Mouse (Mus musculus): ENCODE measurements around the gene Ece1. TPM values are rescaled to one million over a fixed set of nuclear protein-coding genes. Genes with fewer than 3 reads are reported as not detected.

Ece1 gene
- total and polyA plus RNA-seq, 3 experiments: under 0.01 to 0.02 TPM; not detected in 1

GRCm38 (mm10) chr4:137909471-137909870 is 47.4 kb downstream of the Ece1 start:
- TF ChIP-seq POLR2AphosphoS5 (IDR thresholded peaks at IDR 0.05; ENCODE audit: insufficient replicate concordance, low read depth, low read length): no peak
- TF ChIP-seq CTCF (IDR thresholded peaks at IDR 0.05; ENCODE audit: low read depth, low read length): no peak
- no peak for TF ChIP-seq GATA2 (IDR thresholded peaks at IDR 0.05; ENCODE audit: borderline replicate concordance, low read depth, low read length)
- no peak for TF ChIP-seq TAL1 (conservative IDR thresholded peaks at IDR 0.05; ENCODE audit: low read depth, low read length)
- TF ChIP-seq GATA1 (IDR thresholded peaks at IDR 0.05; ENCODE audit: borderline replicate concordance, low read length): no peak
- DNase-seq (ENCODE audit: low spot score) (no peak), ATAC-seq (ENCODE audit: extremely low read depth, insufficient number of reproducible peaks, low FRiP score, poor library complexity, severe bottlenecking) (no peak)
- Histone ChIP-seq H3K4me3 (ENCODE audit: low read depth, low read length) (no peak overlapping the region), H3K9me3 (replicated peaks) (peaks cover 5% of the 10 kb centered on the region; the same call in 1 of the 2 replicates), H3K36me3 (replicated peaks) (no peaks in the 10 kb centered on the region), H3K4me1 (ENCODE audit: insufficient read depth, low read depth, low read length) (no peaks in the 10 kb centered on the region), H3K27me3 (ENCODE audit: insufficient read depth, low read length) (peaks cover 2% of the 10 kb centered on the region; the same call in 1 of the 2 replicates)

DNA sequence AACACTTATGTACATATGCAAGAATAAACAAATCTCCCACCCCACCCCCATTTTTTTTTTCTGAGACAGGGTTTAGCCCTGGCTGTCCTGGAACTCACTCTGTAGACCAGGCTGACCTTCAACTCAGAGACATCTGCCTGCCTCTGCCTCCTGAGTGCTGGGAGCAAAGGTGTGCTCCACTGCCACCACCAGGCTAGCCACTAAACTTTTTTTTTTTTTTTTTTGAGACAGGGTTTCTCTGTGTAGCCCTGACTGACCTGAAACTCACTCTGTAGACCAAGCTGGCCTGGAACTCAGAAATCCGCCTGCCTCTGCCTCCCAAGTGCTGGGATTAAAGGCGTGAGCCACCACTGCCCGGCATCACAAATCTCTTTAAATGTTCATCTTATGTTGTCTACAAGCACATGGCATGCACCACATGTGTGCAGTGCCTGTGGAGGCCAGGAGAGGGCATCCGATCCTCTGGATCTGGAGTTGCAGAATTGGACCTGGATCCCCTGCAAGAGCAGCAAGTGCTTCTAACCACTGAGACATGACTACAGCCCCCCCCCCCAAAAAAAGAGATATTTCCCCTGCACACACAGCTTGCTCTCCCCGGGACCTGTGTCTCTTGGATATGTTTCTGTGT is 48.5 kb downstream of the Ece1 start:
- no peak for ATAC-seq (ENCODE audit: extremely low read depth, insufficient number of reproducible peaks, low FRiP score, poor library complexity, severe bottlenecking)
- H3K27me3 ChIP-seq (ENCODE audit: insufficient read depth, low read length): peaks cover 2% of the 10 kb centered on the region; the same call in 1 of the 2 replicates
- H3K9me3 ChIP-seq (replicated peaks): peaks cover 5% of the 10 kb centered on the region; the same call in 1 of the 2 replicates
- no peaks in the 10 kb centered on the region for H3K4me1 ChIP-seq (ENCODE audit: insufficient read depth, low read depth, low read length)
- DNase-seq (ENCODE audit: low spot score): no peak
- no peak overlapping the region for H3K4me3 ChIP-seq (ENCODE audit: low read depth, low read length)
- H3K36me3 ChIP-seq (replicated peaks): no peaks in the 10 kb centered on the region
- TF ChIP-seq CTCF (IDR thresholded peaks at IDR 0.05; ENCODE audit: low read depth, low read length): no peak
- no peak for TF ChIP-seq GATA1 (IDR thresholded peaks at IDR 0.05; ENCODE audit: borderline replicate concordance, low read length)
- no peak for TF ChIP-seq GATA2 (IDR thresholded peaks at IDR 0.05; ENCODE audit: borderline replicate concordance, low read depth, low read length)
- TF ChIP-seq POLR2AphosphoS5 (IDR thresholded peaks at IDR 0.05; ENCODE audit: insufficient replicate concordance, low read depth, low read length): no peak
- no peak for TF ChIP-seq TAL1 (conservative IDR thresholded peaks at IDR 0.05; ENCODE audit: low read depth, low read length)

DNA sequence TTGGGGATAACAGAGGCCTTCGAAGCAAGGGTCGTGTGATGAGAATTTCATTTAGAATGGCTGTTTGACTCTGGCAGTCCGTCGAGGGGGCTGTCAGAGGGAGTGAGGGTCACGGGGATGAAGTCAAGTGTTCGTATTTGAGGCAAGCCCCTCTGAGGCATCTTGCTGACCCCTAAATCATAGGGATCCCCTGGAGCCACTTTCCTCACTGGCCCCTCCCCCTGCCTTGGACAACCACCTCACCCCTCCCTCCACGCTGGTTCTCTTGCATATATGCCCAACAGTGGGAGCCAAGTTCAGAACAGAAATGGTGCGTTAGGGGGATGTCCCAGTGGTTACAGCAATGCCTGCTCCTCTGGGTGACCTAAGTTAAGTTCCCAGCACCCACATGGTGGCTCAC is 49.6 kb downstream of the Ece1 start:
- no peak for ATAC-seq (ENCODE audit: extremely low read depth, insufficient number of reproducible peaks, low FRiP score, poor library complexity, severe bottlenecking)
- no peaks in the 10 kb centered on the region for H3K36me3 ChIP-seq (replicated peaks)
- peaks cover 2% of the 10 kb centered on the region; the same call in 1 of the 2 replicates for H3K27me3 ChIP-seq (ENCODE audit: insufficient read depth, low read length)
- no peak for DNase-seq (ENCODE audit: low spot score)
- H3K4me1 ChIP-seq (ENCODE audit: insufficient read depth, low read depth, low read length): no peaks in the 10 kb centered on the region
- peaks cover 5% of the 10 kb centered on the region; the same call in 1 of the 2 replicates for H3K9me3 ChIP-seq (replicated peaks)
- no peak overlapping the region for H3K4me3 ChIP-seq (ENCODE audit: low read depth, low read length)
- no peak for TF ChIP-seq GATA1 (IDR thresholded peaks at IDR 0.05; ENCODE audit: borderline replicate concordance, low read length)
- TF ChIP-seq GATA2 (IDR thresholded peaks at IDR 0.05; ENCODE audit: borderline replicate concordance, low read depth, low read length): no peak
- no peak for TF ChIP-seq TAL1 (conservative IDR thresholded peaks at IDR 0.05; ENCODE audit: low read depth, low read length)
- TF ChIP-seq CTCF (IDR thresholded peaks at IDR 0.05; ENCODE audit: low read depth, low read length): no peak
- TF ChIP-seq POLR2AphosphoS5 (IDR thresholded peaks at IDR 0.05; ENCODE audit: insufficient replicate concordance, low read depth, low read length): no peak

DNA sequence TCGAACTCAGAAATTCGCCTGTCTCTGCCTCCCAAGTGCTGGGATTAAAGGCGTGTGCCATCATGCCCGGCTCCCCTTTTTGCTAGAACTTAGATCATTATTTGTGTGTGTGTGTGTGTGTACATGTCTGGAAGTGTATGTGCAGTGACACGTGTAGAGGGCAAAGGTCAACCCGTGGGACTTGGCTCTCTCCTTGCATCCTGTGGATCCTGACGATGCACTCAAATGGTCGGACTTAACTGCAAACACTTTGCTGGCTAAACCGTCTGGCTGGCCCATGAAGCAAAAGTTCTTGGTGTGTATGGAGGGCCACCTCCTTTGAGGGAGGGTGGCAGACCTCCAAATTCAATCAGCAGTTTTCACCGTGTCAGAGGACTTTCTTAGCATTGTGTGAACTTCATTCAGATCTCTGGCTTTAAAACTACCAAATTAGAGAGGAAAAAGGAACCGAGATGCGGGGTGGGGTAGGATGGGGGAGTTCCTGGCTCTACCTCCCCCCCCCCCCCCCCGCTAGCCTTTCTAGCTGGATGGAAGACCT is 50.8 kb downstream of the Ece1 start:
- peaks cover 5% of the 10 kb centered on the region; the same call in 1 of the 2 replicates for H3K27me3 ChIP-seq (ENCODE audit: insufficient read depth, low read length)
- H3K4me3 ChIP-seq (ENCODE audit: low read depth, low read length): no peak overlapping the region
- ATAC-seq (ENCODE audit: extremely low read depth, insufficient number of reproducible peaks, low FRiP score, poor library complexity, severe bottlenecking) (no peak), DNase-seq (ENCODE audit: low spot score) (no peak)
- H3K9me3 ChIP-seq (replicated peaks): peaks cover 5% of the 10 kb centered on the region; the same call in 1 of the 2 replicates
- TF ChIP-seq CTCF (IDR thresholded peaks at IDR 0.05; ENCODE audit: low read depth, low read length) (no peak), GATA2 (IDR thresholded peaks at IDR 0.05; ENCODE audit: borderline replicate concordance, low read depth, low read length) (no peak), GATA1 (IDR thresholded peaks at IDR 0.05; ENCODE audit: borderline replicate concordance, low read length) (no peak), POLR2AphosphoS5 (IDR thresholded peaks at IDR 0.05; ENCODE audit: insufficient replicate concordance, low read depth, low read length) (no peak), TAL1 (conservative IDR thresholded peaks at IDR 0.05; ENCODE audit: low read depth, low read length) (no peak)
- no peaks in the 10 kb centered on the region for H3K36me3 ChIP-seq (replicated peaks)
- H3K4me1 ChIP-seq (ENCODE audit: insufficient read depth, low read depth, low read length): no peaks in the 10 kb centered on the region

DNA sequence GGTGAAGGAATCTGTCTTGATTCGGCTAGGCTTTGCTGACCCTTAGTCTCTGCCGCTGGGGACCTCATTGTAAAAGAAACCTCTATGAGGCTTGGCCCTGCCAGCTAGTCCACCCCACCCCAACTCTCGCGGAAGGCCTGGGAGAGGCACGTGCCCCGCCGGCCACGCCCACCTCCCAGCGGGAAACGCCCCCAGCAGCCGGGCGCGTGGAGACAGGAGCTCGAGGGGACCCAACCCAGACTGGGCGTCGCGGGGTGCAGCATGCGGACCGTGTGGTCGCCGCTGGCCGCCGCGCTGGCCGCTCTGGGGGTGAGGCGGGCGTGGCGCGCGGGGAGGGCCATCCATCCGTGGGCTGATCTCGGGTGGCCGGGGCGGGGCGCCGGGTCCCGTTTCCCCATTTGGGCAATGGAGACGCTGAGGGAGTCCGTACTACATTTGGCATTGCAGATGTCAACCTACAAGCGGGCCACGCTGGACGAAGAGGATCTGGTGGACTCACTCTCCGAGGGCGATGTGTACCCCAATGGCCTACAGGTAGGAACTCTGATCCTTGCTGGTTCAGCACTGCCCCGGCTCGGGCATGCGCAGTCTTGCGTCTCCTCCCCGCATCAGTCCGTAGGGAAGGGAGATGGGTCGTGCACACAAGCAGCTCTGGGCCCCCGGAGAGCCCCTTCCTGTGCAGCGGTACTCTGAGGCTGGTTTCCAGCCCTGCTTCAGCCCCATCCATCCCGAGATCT is 51.5 kb downstream of the Ece1 start:
- no peaks in the 10 kb centered on the region for H3K36me3 ChIP-seq (replicated peaks)
- ATAC-seq (ENCODE audit: extremely low read depth, insufficient number of reproducible peaks, low FRiP score, poor library complexity, severe bottlenecking) (no peak), DNase-seq (ENCODE audit: low spot score) (no peak)
- peaks cover 5% of the 10 kb centered on the region; the same call in 1 of the 2 replicates for H3K9me3 ChIP-seq (replicated peaks)
- H3K4me1 ChIP-seq (ENCODE audit: insufficient read depth, low read depth, low read length): no peaks in the 10 kb centered on the region
- no peak for TF ChIP-seq CTCF (IDR thresholded peaks at IDR 0.05; ENCODE audit: low read depth, low read length)
- TF ChIP-seq TAL1 (conservative IDR thresholded peaks at IDR 0.05; ENCODE audit: low read depth, low read length): no peak
- TF ChIP-seq GATA2 (IDR thresholded peaks at IDR 0.05; ENCODE audit: borderline replicate concordance, low read depth, low read length): no peak
- TF ChIP-seq GATA1 (IDR thresholded peaks at IDR 0.05; ENCODE audit: borderline replicate concordance, low read length): no peak
- no peak for TF ChIP-seq POLR2AphosphoS5 (IDR thresholded peaks at IDR 0.05; ENCODE audit: insufficient replicate concordance, low read depth, low read length)
- peaks cover 3% of the 10 kb centered on the region; the same call in 1 of the 2 replicates for H3K27me3 ChIP-seq (ENCODE audit: insufficient read depth, low read length)
- peak overlapping the region; percentile 16; the same call in 1 of the 2 replicates for H3K4me3 ChIP-seq (ENCODE audit: low read depth, low read length)

DNA sequence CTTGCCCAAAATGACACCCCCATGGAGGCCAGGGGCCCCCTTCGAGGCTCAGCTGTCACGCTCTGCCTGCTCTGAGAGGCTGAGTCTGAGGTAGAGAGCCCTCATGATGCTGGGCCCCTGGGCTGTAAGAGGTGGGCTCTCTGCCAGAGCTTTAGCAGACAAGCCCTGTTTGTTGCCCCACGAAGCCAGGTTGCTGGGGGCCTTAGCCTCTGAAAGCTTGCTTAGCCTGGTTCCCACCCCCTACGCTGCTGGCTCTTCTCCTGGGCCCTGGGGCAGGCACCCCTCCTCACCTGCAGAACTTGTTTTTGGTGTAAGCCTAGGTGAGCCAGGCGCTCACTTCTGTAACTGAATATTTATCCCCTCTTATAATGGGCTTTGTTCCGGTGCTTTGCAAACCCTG is 55.6 kb downstream of the Ece1 start:
- DNase-seq (ENCODE audit: low spot score) (no peak), ATAC-seq (ENCODE audit: extremely low read depth, insufficient number of reproducible peaks, low FRiP score, poor library complexity, severe bottlenecking) (no peak)
- no peaks in the 10 kb centered on the region for H3K4me1 ChIP-seq (ENCODE audit: insufficient read depth, low read depth, low read length)
- H3K36me3 ChIP-seq (replicated peaks): no peaks in the 10 kb centered on the region
- H3K4me3 ChIP-seq (ENCODE audit: low read depth, low read length): no peak overlapping the region
- peaks cover 5% of the 10 kb centered on the region; the same call in 1 of the 2 replicates for H3K9me3 ChIP-seq (replicated peaks)
- H3K27me3 ChIP-seq (ENCODE audit: insufficient read depth, low read length): peaks cover 11% of the 10 kb centered on the region; the same call in 1 of the 2 replicates
- TF ChIP-seq TAL1 (conservative IDR thresholded peaks at IDR 0.05; ENCODE audit: low read depth, low read length) (no peak), POLR2AphosphoS5 (IDR thresholded peaks at IDR 0.05; ENCODE audit: insufficient replicate concordance, low read depth, low read length) (no peak), CTCF (IDR thresholded peaks at IDR 0.05; ENCODE audit: low read depth, low read length) (no peak), GATA2 (IDR thresholded peaks at IDR 0.05; ENCODE audit: borderline replicate concordance, low read depth, low read length) (no peak), GATA1 (IDR thresholded peaks at IDR 0.05; ENCODE audit: borderline replicate concordance, low read length) (no peak)

Data from G1E (cell line).